Mouse (Mus musculus): Measurements from ENCODE around the gene Fbxo44. TPM values are rescaled to one million over a fixed set of nuclear protein-coding genes. Genes with fewer than 3 reads are reported as not detected.
"Not testable (repeated sequence)": the region's sequence is repeated elsewhere in the genome, so short reads cannot be mapped to it uniquely, and the experiment has no call there.

The Fbxo44 gene
- total RNA-seq (2014; fragmentation: Nextera tagmentation) (2.0 and 2.8 TPM in 2 replicates), total RNA-seq (2017) (0.26 and 2.1 TPM in 2 replicates)

DNA sequence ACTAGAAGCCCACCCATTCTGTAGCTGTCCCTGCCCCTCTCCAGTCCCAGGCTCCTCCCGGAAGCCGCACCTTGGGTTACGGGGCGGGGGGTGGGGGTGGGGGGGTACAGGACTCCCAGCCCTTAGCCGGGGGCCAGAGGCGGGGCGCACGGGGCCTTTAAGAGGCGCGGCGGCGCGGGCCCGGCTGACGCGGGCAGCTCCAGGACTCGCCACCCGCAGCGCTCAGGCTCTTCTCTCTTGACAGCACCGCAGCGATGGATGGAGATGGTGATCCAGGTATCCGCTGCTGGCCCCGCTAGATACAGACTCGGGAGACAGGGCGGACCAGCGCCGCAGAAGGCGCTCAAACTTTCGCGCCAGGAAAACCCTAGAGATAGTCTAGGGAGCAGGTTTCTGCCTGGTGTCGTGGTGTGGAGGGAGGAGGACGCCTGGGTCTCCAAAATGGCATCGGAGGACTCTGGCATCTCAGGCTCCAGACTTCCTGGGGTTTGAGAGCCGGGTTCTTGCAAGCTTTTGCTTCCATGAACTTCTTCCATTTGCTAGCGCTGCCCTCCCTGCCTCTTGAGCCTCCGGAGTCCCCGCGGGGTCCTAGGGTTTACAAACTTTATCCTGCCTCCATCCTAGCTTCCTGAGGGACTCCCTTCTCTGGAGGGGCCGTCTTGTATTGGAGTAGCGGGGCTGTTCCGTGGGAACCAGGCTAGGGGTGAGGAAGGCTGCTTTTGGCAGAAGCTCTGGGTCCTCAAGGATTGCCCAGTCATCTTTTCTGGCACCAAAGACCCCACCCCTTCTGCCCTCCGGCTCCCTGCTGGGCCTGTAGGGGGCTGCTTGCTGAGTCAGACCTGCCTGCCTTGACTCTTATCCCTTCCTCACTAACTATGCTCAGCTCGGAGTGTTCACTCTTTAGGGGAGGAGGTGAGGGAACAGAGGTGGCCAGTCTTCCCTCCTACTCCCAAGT is at the start of gene Fbxo44, which contains the start of gene Fbxo2:
Fbxo44 (minus strand) TSS at position 47 of the 955 bp plus-strand sequence.
Fbxo2 (plus strand) TSS at position 186 of the 955 bp plus-strand sequence.
- ATAC-seq (replicated peaks; ENCODE audit: poor library complexity, severe bottlenecking): peak; percentile 1; the same call in 1 of the 2 replicates

DNA sequence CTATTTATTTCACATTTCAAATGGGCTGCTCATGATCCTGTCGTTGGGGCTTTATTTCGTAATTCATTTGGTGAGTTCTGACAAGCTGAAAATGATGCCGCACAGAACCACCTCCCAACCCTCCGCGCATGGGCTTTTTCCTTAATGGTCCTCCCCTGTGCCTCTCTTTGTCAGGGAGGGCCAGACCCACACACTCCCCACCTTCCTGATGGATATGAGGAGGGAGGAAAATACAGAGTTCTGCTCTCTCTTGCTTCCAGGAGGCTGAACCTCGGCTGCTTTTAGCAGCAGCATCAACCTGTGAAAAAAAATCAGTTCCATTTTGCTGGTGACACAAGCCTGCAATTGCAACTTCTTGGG is 44.6 kb upstream of the Fbxo44 start:
- no peak for ATAC-seq (replicated peaks; ENCODE audit: poor library complexity, severe bottlenecking)

DNA sequence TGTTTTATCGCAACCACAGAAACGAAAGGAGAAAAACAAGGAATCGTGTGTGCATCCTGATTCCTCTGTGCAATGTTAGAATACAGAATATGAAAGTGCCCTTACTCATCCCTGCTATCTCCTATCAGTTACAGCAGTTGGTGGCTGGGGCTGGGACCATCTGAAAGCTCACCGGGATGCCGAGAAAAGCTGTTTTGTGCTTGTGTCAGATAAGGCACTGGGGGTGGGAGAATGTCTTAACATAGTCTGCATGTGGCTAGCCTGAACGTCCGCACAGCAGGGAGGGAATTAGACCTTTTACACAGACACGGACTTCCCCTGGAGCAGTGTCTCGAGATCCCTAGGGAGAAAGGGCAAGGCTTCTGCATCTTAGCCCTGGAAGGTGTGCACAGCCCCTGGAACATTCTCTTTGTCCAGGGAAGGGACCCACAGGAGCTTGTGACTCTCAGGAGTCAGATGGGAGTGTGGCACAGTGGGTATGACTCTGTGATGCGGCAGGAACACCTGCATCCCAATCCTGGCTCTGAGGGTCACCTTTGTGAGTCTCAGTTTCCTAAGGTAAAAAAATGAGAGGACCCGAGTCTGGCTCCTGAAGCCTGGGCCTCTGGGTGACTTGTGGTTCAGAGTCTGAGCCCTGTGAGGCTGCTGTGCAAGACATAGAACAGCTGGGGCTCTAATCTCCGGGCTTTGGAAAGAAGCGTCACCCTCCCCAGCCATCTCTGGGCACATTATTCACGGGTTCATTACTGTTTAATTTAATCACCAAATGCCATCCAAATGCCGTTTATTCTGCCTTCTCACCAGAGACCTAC is 44.0 kb upstream of the Fbxo44 start:
- no peak for ATAC-seq (replicated peaks; ENCODE audit: poor library complexity, severe bottlenecking)

DNA sequence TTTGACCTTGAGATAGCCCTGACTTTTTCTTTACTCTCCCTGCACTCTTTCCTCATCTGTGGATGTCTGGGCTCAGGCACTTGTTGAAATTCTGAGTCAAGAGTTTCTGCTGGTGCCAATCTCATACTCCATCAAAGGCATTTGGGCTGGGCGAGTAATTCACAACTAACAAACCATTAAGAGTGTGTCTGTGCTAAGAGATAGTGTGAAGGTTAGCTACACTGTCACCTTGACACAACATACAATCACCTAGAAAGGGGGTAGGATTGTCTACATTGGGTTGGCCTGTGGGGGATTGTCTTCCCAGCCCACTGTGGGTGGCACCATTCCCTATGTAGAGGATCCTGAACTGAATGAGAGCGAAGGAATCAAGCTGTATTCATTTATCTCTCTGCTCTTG is 43.3 kb upstream of the Fbxo44 start:
- ATAC-seq (replicated peaks; ENCODE audit: poor library complexity, severe bottlenecking): no peak

DNA sequence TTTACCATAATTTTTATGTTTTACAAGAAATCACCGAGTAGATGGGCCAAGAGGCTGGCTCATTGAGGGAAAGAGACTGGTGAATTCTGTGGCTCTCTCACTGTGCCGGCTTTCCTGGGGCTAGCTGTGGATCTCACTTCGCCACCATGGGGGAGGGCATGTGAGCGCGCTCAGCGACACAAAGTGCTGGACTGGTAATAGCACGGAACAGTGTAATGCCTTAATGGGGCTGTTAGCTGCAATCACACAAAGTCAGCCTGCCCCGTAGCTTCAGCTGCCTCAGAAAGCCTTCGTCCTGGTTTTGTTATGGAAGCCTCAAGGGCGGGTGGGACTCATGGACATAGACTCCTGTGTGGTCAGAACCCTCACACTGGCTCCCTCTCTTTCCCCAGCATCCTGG is 38.4 kb upstream of the Fbxo44 start:
- no peak for ATAC-seq (replicated peaks; ENCODE audit: poor library complexity, severe bottlenecking)

DNA sequence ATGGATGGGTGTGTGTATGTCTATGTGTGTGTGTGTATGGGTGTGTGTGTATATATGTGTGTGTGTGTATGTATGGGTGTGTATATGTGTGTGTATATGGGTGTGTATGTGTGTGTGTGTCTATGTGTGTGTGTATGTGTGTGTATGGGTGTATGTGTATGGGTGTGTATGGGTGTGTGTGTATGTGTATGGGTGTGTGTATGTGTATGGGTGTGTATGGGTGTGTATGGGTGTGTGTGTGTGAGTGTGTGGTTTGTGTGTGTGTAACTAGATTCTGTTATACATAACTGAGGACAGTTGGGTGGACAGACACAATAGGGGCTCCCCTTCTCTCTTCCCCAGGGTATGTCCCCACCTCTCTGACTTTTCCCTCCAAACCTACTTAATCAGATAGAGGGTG is 34.1 kb upstream of the Fbxo44 start:
- ATAC-seq (replicated peaks; ENCODE audit: poor library complexity, severe bottlenecking): no peak

DNA sequence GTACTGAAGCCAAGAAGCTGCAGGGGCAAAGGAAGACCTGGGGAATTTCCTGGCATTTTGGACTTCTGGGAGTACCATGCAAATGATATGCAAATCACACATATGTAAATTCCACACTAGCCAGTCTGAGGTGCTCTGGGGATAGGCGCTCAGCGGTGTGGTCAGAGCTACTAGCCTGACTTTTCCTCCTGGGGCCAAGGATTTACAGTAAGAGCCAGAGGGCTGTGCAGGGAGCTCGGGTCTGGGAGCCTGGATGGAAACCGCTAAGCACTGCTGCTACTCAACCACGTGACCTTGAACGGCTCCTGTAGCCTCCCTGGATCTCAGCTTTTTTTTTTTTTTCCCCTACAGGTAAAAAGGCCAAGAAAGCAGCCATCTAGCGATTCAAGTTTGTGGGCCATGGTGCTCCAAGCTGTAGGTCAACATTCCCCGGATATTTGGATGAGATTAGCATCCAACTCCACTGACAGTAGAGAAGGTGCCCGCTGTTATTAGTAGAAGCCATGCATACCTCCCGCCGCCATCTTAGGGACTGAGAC is 32.5 kb upstream of the Fbxo44 start:
- no peak for ATAC-seq (replicated peaks; ENCODE audit: poor library complexity, severe bottlenecking)

DNA sequence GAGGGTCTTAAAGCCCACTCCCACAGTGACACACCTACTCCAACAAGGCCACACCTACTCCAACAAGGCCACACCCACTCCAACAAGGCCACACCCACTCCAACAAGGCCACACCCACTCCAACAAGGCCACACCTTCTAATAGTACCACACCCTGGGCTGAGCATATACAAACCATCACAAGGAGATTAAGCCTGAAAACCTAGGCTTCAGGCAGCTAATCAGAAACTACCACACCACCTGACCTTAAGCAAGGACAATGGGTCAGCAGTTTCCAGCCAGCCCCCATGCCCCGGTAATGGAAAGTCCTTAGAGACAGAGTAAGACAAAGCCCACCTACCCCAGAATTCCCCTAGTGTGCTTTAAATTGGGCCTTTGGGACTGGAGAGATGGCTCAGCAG is 28.5 kb upstream of the Fbxo44 start:
- ATAC-seq (replicated peaks; ENCODE audit: poor library complexity, severe bottlenecking): not testable (repeated sequence)

DNA sequence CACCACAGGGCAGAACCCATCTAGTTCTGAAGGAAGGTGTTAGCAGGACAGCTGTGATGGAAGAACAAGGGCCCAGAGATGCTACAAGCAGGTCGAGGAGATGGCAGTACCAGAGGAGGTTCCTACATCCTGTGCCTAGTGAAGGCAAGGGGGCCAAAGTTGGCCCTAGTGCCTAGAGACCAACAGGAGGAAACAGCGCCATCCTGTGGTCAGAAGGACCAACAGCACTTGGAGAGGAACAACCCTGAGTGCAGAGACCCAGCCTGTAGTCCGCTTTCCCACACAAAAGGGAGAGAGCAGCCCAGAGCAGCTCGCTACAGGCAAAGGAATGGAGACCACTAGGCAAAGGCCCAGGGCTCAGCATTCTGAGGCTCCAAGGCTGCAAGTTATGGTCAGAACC is 25.5 kb upstream of the Fbxo44 start:
- ATAC-seq (replicated peaks; ENCODE audit: poor library complexity, severe bottlenecking): no peak

DNA sequence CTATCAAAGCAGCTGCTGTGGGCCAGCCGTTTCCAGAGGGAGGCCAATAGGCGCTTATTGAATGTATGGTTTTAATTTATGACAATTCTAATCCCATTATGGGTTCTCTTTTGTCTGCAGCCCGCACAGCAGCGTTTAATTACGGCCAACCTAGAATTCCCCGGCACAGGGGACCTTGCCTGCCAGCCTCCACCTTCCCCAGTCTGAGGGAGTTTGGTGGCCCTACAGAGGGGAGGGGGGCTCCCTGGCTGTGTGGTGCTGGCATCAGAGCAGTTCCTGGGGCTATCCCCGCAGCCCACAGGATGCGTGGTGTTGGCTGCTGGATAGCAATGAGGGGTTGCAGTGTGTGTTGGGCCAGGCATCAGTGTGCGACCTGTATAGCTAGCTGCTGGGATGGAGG is 24.3 kb upstream of the Fbxo44 start:
- ATAC-seq (replicated peaks; ENCODE audit: poor library complexity, severe bottlenecking): no peak

DNA sequence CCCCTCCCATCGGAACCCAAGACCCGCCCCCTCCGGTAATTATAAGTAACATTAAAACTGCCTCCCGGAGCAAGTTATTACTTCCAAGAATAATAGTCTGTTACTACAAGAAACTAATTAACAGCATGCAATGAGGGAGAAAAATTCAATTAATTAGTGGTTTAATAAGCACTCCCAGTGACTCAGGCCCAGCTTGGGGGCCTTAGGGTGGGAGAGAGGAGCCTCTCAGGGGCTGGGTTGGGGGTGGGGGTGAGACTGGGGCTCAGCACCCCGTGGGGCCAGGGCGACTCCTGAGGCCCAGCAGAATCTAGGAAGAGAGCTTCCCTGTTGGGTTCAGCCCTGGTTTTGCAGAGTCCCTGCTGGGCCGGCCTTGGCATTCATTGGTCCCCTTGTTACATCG is 22.1 kb upstream of the Fbxo44 start:
- no peak for ATAC-seq (replicated peaks; ENCODE audit: poor library complexity, severe bottlenecking)

DNA sequence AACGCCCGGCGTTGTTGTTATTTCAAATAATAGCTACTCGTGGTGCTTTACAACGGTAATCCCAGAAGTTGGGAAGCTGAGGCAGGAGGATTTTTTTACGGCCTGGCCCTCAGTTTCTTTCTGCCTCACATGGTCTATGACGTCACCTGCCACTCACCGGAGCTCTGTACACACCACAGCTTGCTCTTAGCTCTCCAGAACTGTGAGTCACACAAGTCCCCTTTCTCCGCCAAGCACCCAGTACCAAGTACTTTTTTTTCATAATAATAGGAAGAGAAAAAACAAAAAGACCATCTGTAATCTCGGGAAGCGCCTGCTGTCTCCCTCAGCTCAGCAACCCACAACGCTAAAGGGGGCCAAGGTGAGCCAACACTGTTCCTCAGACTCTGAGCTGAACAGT is 21.2 kb upstream of the Fbxo44 start:
- ATAC-seq (replicated peaks; ENCODE audit: poor library complexity, severe bottlenecking): no peak

DNA sequence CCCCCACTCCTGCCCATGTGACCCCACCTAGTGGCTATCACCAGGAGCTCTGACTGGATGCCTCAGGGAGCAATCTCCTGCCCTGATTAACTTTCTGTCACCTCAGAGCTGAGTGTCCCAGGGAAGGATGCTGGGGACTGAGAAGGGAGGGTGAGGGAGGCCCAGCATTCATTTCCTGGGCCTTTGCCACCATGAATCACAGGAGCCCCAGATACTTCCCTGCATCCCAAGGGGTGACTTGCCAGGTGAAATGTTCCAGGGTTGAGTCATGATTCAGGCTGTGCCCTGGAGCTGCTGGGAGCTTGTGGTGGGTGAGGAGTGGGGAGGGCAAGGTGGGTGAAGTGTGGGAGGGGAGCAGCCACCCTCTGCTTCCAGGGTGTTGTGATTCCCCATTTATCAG is 17.4 kb upstream of the Fbxo44 start:
- ATAC-seq (replicated peaks; ENCODE audit: poor library complexity, severe bottlenecking): no peak

DNA sequence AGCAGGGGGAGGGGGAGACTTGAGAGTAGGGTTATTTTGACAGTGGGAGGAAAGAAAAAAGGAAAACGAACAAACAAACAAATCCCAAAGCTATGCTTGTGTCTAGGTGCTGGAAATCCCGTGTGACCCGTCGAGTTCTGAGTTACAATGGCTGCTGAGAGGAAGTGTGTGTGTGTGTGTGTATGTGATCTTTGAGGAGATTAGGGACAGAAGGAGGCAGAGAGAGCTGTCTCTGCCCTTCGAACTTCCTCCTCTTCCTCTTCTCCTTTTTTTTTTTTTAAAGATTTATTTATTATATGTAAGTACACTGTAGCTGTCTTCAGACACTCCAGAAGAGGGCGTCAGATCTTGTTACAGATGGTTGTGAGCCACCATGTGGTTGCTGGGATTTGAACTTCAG is 16.3 kb upstream of the Fbxo44 start:
- not testable (repeated sequence) for ATAC-seq (replicated peaks; ENCODE audit: poor library complexity, severe bottlenecking)

DNA sequence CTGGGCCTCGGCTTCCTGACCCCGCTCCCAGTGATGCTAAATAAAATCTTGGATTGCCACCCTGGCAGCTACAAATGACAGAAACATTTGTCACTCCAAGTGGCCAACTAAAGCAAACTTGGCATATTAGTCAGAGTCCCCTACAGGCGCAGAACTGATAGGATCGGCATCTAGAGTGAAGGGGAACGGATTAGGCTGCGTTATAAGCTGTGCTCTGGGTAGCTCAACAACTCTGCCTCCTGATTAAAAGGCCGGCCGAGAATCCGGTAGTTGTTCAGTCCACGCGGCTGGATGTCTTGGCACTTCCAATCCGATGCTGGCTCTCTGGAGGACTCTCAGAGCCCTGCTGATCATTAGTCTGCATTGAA is 14.2 kb upstream of the Fbxo44 start:
- ATAC-seq (replicated peaks; ENCODE audit: poor library complexity, severe bottlenecking): no peak

DNA sequence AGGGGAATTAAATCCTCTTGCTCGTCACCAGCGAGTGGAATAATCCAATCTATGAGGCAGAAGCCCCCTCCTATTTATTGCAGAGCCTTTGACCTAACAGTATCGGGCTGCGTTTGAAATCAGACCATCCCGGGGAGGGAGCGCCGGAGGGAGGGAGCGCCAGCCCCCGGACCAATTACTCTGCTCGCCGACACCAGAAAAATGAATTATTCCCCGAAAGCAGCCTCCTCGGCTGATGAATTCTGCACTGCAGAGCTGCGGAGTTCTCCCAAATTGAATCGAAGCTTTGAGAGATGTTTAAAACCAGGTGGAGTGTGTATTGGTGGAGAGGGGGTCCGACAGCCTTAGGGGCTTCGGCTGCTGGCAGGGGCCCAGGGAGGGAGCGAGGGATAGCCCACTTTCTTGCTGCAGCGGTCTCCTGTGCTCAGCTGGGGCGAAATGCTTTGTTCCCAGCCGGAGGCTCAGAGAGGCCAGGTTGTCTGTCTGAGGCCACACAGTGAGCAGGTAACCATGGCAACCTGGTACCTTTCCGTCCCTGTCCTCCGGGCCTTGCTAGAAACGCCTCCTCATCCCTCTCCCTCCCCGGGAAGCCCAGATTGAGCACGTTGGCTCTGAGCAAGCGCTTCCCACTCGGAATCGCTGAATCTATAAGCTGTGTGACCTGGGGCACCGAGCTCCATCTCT is 13.7 kb upstream of the Fbxo44 start:
- ATAC-seq (replicated peaks; ENCODE audit: poor library complexity, severe bottlenecking): no peak

DNA sequence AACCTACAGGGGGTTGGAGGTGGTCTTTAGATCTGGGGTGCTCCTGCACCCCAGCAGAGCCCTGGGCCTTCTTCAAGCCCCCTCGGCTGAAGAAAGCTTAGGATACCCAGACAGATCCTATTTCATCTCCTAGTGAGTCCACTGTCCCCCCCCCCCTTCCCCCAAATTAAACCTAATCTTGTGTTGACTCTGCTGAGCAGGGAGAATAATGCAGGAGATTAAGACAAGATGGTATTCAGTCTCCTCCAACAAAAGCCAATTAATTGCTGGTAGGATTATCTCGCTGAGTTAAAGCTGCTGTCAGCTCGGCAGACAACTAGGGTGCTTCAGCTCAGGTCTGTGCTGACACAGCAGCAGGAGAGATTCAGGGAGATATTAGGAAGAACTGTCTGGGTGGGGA is 11.0 kb upstream of the Fbxo44 start:
- ATAC-seq (replicated peaks; ENCODE audit: poor library complexity, severe bottlenecking): no peak

DNA sequence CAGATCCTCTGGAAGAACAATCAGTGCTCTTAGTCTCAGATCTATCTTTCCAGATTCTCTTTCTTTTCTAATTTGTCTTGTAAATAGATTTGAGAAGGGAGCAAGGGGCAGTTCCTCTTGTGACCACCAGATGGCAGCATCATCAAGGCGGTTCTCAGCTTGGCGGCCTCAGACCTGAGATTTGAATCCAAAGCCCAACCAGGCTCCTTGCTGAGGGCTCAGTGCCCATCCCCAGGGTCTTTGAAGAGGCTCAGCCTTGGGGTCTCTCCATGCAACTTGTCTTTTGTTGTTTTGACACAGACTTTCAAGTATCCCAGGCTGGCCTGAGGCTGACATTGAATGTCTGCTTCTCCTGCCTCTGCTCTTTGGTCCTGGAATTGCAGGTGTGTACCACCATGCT is 10.6 kb upstream of the Fbxo44 start:
- ATAC-seq (replicated peaks; ENCODE audit: poor library complexity, severe bottlenecking): peak; percentile 38; the same call in 1 of the 2 replicates

DNA sequence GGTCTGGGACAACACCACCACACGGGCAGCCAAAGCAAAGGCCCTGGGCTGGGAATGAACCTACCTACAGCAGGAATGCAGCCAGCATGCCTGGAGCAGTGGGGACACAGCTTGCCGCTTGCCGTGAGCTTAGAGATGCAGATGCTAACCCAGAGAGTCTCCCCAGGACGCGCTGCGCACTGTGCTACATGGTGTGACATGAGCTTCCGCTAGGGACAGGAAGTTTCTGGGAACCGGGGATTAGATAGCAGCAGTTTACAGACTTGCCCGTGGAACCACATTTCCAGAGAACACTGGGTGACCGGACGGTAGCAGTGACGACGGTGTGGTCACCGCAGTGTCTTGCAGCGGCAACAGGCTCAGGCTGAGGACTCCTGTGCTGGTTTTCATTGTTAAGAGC is 9.3 kb upstream of the Fbxo44 start:
- peak; percentile 8; the same call in 1 of the 2 replicates for ATAC-seq (replicated peaks; ENCODE audit: poor library complexity, severe bottlenecking)

DNA sequence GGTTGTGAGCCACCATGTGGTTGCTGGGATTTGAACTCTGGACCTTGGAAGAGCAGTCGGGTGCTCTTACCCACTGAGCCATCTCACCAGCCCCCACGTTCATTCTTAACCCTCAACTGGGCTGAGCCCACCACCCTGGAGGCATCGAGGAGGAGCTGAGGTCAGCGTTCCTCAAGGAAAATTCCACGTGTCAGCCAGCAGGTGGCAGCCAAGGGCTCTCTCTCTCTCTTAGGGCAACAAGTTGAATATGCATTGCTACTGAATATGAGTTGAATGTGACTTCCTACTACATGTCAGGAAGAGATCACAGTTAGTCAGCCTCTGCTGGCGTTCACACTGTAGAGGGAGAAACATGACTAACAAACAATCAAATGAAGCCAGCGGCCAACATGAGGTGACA is 8.0 kb upstream of the Fbxo44 start:
- ATAC-seq (replicated peaks; ENCODE audit: poor library complexity, severe bottlenecking): peak; percentile 44

Data from granulocyte monocyte progenitor cell, adult 5-6 weeks (primary cell).